Mouse (Mus musculus): ENCODE measurements around the gene Tex21. TPM values are rescaled to one million over a fixed set of nuclear protein-coding genes. Genes with fewer than 3 reads are reported as not detected.
"Not testable (repeated sequence)": the region's sequence is repeated elsewhere in the genome, so short reads cannot be mapped to it uniquely, and the experiment has no call there.

The Tex21 gene
- polyA plus RNA-seq, 1 experiment: not detected

DNA sequence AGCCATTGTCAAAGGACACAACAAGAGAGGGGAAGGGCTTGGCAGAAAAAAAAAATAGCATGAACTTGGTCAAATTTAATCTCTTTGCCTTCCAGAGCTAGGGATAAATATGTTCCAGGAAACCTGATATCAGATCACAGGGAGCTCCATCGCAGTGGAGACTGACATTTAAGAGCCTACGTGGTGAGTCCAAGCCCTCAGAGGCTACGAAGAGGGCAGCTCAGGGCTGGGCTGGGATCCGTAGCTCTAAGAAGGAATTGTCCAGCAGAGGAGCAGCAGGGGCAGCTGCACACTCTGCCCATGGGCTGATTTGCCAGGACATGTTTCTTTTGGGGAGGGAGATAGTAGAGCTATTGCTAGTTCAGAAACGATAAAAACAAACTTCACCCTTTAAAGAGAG lies 80.9 kb downstream of the Tex21 start:
- WGBS: 85% methylated on average over 5 of the region's 5 CpGs
- Histone ChIP-seq H3K4me3 (ENCODE audit: control insufficient read depth, insufficient read depth, low read length) (no peak overlapping the region), H3K36me3 (ENCODE audit: control insufficient read depth, insufficient read depth, low read length) (no peaks in the 10 kb centered on the region), H3K27me3 (ENCODE audit: control insufficient read depth, insufficient read depth, low read length) (no peaks in the 10 kb centered on the region), H3K27ac (ENCODE audit: control insufficient read depth, insufficient read depth, low read length) (no peak overlapping the region), H3K4me1 (replicated peaks; ENCODE audit: control insufficient read depth, insufficient read depth, low read length) (no peaks in the 10 kb centered on the region)
- TF ChIP-seq POLR2A (IDR thresholded peaks at IDR 0.05; ENCODE audit: control insufficient read depth, extremely low read depth, insufficient read depth, low read length, poor library complexity) (no peak), CTCF (IDR thresholded peaks at IDR 0.05; ENCODE audit: borderline replicate concordance, control insufficient read depth, extremely low read depth, insufficient read depth, low read length, poor library complexity) (no peak)
- no peak for DNase-seq

DNA sequence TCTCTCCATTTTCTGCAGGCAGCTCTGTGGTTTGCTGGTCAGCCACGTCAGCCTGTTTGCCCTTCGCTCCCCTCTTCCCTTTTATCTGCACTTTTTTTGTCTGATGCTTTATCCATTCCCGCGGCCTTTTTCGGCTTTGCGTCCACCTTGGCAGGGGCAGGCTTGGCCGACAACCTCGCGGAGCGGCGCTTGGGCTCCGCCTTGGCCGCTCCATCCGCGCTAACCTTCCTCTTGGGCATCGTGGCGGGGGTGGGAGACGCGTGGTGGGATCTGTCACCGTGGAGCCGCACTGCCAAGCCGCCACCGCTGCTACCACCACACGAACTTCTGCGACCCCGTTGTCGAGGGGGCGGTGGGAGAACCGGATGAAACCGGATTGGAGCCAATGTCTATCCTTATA lies 94.2 kb downstream of the Tex21 start:
- DNase-seq; H3K4me1 ChIP-seq (replicated peaks; ENCODE audit: control insufficient read depth, insufficient read depth, low read length); H3K4me3 ChIP-seq (ENCODE audit: control insufficient read depth, insufficient read depth, low read length); H3K36me3 ChIP-seq (ENCODE audit: control insufficient read depth, insufficient read depth, low read length); H3K27ac ChIP-seq (ENCODE audit: control insufficient read depth, insufficient read depth, low read length); H3K27me3 ChIP-seq (ENCODE audit: control insufficient read depth, insufficient read depth, low read length): not testable (repeated sequence)
- WGBS: 21% methylated on average over 30 of the region's 30 CpGs

Other genes starting within 250 kb of the Tex21 start
- 0.08 and 0.38 TPM in 2 replicates for gene Esr2, start 69.5 kb downstream of the Tex21 start, polyA plus RNA-seq (2012; rRNA removed)
- gene Mthfd1, start 8.6 kb upstream of the Tex21 start, polyA plus RNA-seq (2012; rRNA removed): 20.9 and 28.6 TPM in 2 replicates
- gene Akap5, start 78.1 kb upstream of the Tex21 start, polyA plus RNA-seq (2012; rRNA removed): 0.08 and 0.16 TPM in 2 replicates
- 22.1 and 28.7 TPM in 2 replicates for gene Zbtb25, start 122.9 kb upstream of the Tex21 start, polyA plus RNA-seq (2012; rRNA removed)
- gene Zbtb1, start 123.5 kb upstream of the Tex21 start, polyA plus RNA-seq (2012; rRNA removed): 7.2 and 8.0 TPM in 2 replicates
- gene Hspa2, start 157.4 kb upstream of the Tex21 start, polyA plus RNA-seq (2012; rRNA removed): 5.1 and 6.0 TPM in 2 replicates
- gene Ppp1r36, start 170.8 kb upstream of the Tex21 start, polyA plus RNA-seq (2012; rRNA removed): not detected in 2 replicates